In the genomic region with DNA sequence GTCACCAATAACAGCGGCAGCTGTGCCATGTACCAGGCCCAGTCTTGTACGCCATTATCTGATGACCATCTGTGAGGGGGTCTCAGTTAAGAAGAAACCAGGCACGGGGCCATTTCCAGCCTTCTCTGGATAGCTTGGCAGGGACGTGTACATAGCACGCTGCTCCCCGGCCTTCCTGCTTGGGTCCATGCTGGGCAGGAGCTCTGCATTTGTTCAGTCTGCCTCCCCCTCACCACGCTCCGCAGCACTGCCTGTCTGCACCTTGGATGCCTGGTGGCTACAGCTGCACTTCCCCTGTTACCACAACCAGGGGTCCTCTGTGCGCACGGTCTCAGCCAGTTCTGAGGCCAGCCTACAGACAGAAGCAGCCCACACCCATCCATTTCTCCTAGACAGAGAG, we compare ENCODE assay signal across 16 mouse cellular contexts.
A peak's percentile ranks its signal among the peaks of the same experiment; 100 is the strongest.
DNase-seq lines count a peak whose midpoint lies in the region; ATAC-seq and TF ChIP-seq lines count a peak whose summit lies in the region.
"Had no signal": no experiment of that assay in that cellular context is flagged by ENCODE, and none has a peak within 500 bp of the region (broad histone marks: within the 10 kb centered on the region; RNA-seq: fewer than 3 reads in every experiment).

No protein-coding gene starts in this region.

- H3K4me1 ChIP-seq in hindbrain, postnatal 0 days (ENCODE audit: insufficient read depth, low read length), result no peaks in the 10 kb centered on the region; the same call in 1 of the 2 replicates
- peaks cover 15% of the 10 kb centered on the region for H3K4me1 ChIP-seq in hindbrain, embryonic 10.5 days (replicated peaks)
- H3K4me1 ChIP-seq in liver, embryonic 11.5 days (replicated peaks; ENCODE audit: control insufficient read depth, insufficient read depth, low read length), result no peaks in the 10 kb centered on the region
- no peaks in the 10 kb centered on the region for H3K4me1 ChIP-seq in liver, embryonic 12.5 days
- H3K4me1 ChIP-seq in forebrain, embryonic 13.5 days, result peaks cover 16% of the 10 kb centered on the region; the same call in 1 of the 2 replicates
- H3K4me1 ChIP-seq in forebrain, postnatal 0 days (ENCODE audit: insufficient read depth), result no peaks in the 10 kb centered on the region

- H3K4me3 ChIP-seq in hindbrain, postnatal 0 days (ENCODE audit: low read length), result no peak overlapping the region
- H3K4me3 ChIP-seq in hindbrain, embryonic 10.5 days, result no peak overlapping the region
- H3K4me3 ChIP-seq in liver, embryonic 11.5 days (ENCODE audit: low read depth, low read length), result no peak overlapping the region
- no peak overlapping the region for H3K4me3 ChIP-seq in liver, embryonic 12.5 days
- no peak overlapping the region for H3K4me3 ChIP-seq in forebrain, embryonic 13.5 days
- no peak overlapping the region for H3K4me3 ChIP-seq in forebrain, postnatal 0 days (ENCODE audit: low read depth, low read length)
- H3K4me3 ChIP-seq: erythroblast, embryonic 14.5 days; midbrain, embryonic 12.5 days had no signal

- ATAC-seq in hindbrain, postnatal 0 days, result peak; percentile 61
- ATAC-seq in liver, embryonic 11.5 days (replicated peaks; ENCODE audit: low FRiP score), result 0 out of 2 replicates have a peak, but pooled peaks have one; percentile 18
- ATAC-seq in liver, embryonic 12.5 days, result no peak
- peak; percentile 54; the same call in 1 of the 2 replicates for ATAC-seq in forebrain, embryonic 13.5 days
- peak; percentile 73 for ATAC-seq in forebrain, postnatal 0 days
- ATAC-seq: CD4-positive, CD25-positive, alpha-beta regulatory T cell, adult 4 months had no signal

- H3K36me3 ChIP-seq in hindbrain, postnatal 0 days (ENCODE audit: insufficient read depth, low read length), result no peaks in the 10 kb centered on the region
- H3K36me3 ChIP-seq in hindbrain, embryonic 10.5 days, result no peaks in the 10 kb centered on the region
- no peaks in the 10 kb centered on the region for H3K36me3 ChIP-seq in liver, embryonic 11.5 days (ENCODE audit: control insufficient read depth, insufficient read depth, low read length)
- no peaks in the 10 kb centered on the region for H3K36me3 ChIP-seq in liver, embryonic 12.5 days
- no peaks in the 10 kb centered on the region for H3K36me3 ChIP-seq in forebrain, embryonic 13.5 days (ENCODE audit: poor library complexity, severe bottlenecking)
- H3K36me3 ChIP-seq in forebrain, postnatal 0 days (ENCODE audit: insufficient read depth), result no peaks in the 10 kb centered on the region
- H3K36me3 ChIP-seq: midbrain, embryonic 12.5 days had no signal

- H3K27me3 ChIP-seq in hindbrain, postnatal 0 days (ENCODE audit: insufficient read depth, low read length), result no peaks in the 10 kb centered on the region
- no peaks in the 10 kb centered on the region for H3K27me3 ChIP-seq in hindbrain, embryonic 10.5 days (ENCODE audit: insufficient read depth, poor library complexity, severe bottlenecking)
- H3K27me3 ChIP-seq in liver, embryonic 11.5 days (replicated peaks; ENCODE audit: control insufficient read depth, insufficient read depth, low read length), result no peaks in the 10 kb centered on the region
- H3K27me3 ChIP-seq in liver, embryonic 12.5 days (replicated peaks), result no peaks in the 10 kb centered on the region
- H3K27me3 ChIP-seq in forebrain, embryonic 13.5 days, result no peaks in the 10 kb centered on the region
- no peaks in the 10 kb centered on the region for H3K27me3 ChIP-seq in forebrain, postnatal 0 days (ENCODE audit: insufficient read depth, low read length)
- H3K27me3 ChIP-seq: midbrain, embryonic 12.5 days had no signal

- no peak overlapping the region for H3K9ac ChIP-seq in hindbrain, postnatal 0 days (replicated peaks; ENCODE audit: low read length)
- H3K9ac ChIP-seq in liver, embryonic 11.5 days (ENCODE audit: low read depth, low read length), result no peak overlapping the region
- no peak overlapping the region for H3K9ac ChIP-seq in liver, embryonic 12.5 days
- no peak overlapping the region for H3K9ac ChIP-seq in forebrain, embryonic 13.5 days
- H3K9ac ChIP-seq in forebrain, postnatal 0 days, result no peak overlapping the region
- H3K9ac ChIP-seq: liver, embryonic 14.5 days; midbrain, embryonic 12.5 days had no signal

- H3K27ac ChIP-seq in hindbrain, postnatal 0 days, result no peak overlapping the region; the same call in 1 of the 2 replicates
- H3K27ac ChIP-seq in hindbrain, embryonic 10.5 days, result no peak overlapping the region
- H3K27ac ChIP-seq in liver, embryonic 11.5 days (ENCODE audit: low read depth, low read length), result no peak overlapping the region
- no peak overlapping the region for H3K27ac ChIP-seq in liver, embryonic 12.5 days
- no peak overlapping the region for H3K27ac ChIP-seq in forebrain, embryonic 13.5 days
- no peak overlapping the region for H3K27ac ChIP-seq in forebrain, postnatal 0 days (ENCODE audit: low read depth, low read length)
- H3K27ac ChIP-seq: liver, embryonic 14.5 days; midbrain, embryonic 12.5 days had no signal

- no peak for TF ChIP-seq CTCF in hindbrain, postnatal 0 days (IDR thresholded peaks at IDR 0.05; ENCODE audit: low read depth)
- TF ChIP-seq CTCF in forebrain, postnatal 0 days (IDR thresholded peaks at IDR 0.05; ENCODE audit: low read depth), result 0 out of 2 replicates have a peak, but pooled peaks have one; percentile 2

- H3K9me3 ChIP-seq in hindbrain, postnatal 0 days (ENCODE audit: low read length), result no peaks in the 10 kb centered on the region
- no peaks in the 10 kb centered on the region for H3K9me3 ChIP-seq in hindbrain, embryonic 10.5 days
- H3K9me3 ChIP-seq in liver, embryonic 11.5 days (ENCODE audit: control insufficient read depth, low read length), result no peaks in the 10 kb centered on the region
- 0 out of 2 replicates have a peak, but pooled peaks cover 2% of the 10 kb centered on the region for H3K9me3 ChIP-seq in liver, embryonic 12.5 days (replicated peaks)
- no peaks in the 10 kb centered on the region for H3K9me3 ChIP-seq in forebrain, embryonic 13.5 days (replicated peaks)
- H3K9me3 ChIP-seq in forebrain, postnatal 0 days (ENCODE audit: low read length), result no peaks in the 10 kb centered on the region
- H3K9me3 ChIP-seq: midbrain, embryonic 12.5 days had no signal

- WGBS in hindbrain, postnatal 0 days, result 45% methylated on average over 10 of the region's 10 CpGs
- WGBS in hindbrain, embryonic 10.5 days, result 83% methylated on average over 10 of the region's 10 CpGs
- WGBS in liver, embryonic 11.5 days, result 77% methylated on average over 10 of the region's 10 CpGs
- 63% methylated on average over 10 of the region's 10 CpGs for WGBS in liver, embryonic 12.5 days (ENCODE audit: insufficient replicate concordance)
- WGBS in forebrain, embryonic 13.5 days, result 84% methylated on average over 10 of the region's 10 CpGs
- 49% methylated on average over 10 of the region's 10 CpGs for WGBS in forebrain, postnatal 0 days

- peak; percentile 73 for DNase-seq in hindbrain, postnatal 0 days (ENCODE audit: low spot score)
- no peak for DNase-seq in hindbrain, embryonic 10.5 days (ENCODE audit: low spot score)
- no peak for DNase-seq in liver, embryonic 11.5 days (ENCODE audit: low spot score)
- DNase-seq in forebrain, postnatal 0 days, result no peak
- DNase-seq in right cerebral cortex, postnatal 10 days (ENCODE audit: low spot score in 2 of 2), result no peak
- DNase-seq: cerebellum, adult 9-10 months; heart, adult 11 months; kidney, adult 8-10 months; lung, postnatal 14 days; thymus, adult 18-20 months had no signal

- H3K4me2 ChIP-seq in hindbrain, postnatal 0 days (ENCODE audit: low read depth, low read length), result no peak overlapping the region
- no peak overlapping the region for H3K4me2 ChIP-seq in liver, embryonic 11.5 days
- no peak overlapping the region for H3K4me2 ChIP-seq in liver, embryonic 12.5 days
- no peak overlapping the region for H3K4me2 ChIP-seq in forebrain, embryonic 13.5 days
- no peak overlapping the region for H3K4me2 ChIP-seq in forebrain, postnatal 0 days (ENCODE audit: low read depth)
- H3K4me2 ChIP-seq: midbrain, embryonic 12.5 days had no signal
